ENCODE assay signal across 21 mouse cellular contexts in the genomic region with DNA sequence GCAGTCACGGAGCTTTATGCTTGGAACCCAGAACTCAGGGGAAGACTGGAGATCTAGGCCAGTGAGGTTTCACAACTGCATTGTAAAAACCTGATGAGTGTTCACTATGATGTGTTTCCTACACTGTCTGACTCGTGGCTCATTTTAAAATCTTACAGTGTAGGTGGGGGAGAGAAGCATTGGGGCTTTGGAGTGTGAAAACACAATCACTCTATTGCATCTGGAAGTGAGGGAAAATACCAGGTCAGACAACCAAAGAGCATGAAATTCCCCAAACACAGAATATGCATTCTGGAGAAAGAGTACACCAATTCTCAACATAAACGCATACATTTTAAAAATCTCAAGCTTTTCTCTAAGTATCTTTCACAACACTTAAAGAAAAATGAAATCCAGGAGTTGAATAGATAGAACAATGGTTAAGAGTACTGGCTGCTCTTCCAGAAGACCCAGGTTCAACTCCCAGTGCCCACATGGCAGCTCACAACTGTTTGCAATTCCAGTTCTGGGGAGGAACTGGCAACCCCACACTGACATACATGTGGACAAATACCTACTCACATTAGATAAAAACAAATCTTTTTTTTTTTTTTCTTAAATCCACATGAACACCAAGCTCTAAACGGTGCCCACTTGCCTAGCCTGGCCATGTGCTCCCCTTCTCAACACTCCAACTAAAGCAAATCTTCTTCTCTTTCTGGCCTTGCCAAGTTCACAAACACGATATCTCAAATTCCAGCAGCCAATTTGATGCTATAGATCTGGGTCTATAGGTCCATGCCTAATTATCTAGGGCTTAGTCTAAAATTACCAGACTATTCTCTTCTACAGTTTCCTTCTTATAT. TPM values are rescaled to one million over a fixed set of nuclear protein-coding genes. Genes with fewer than 3 reads are reported as not detected.
"Had no signal": no experiment of that assay in that cellular context is flagged by ENCODE, and none has a peak within 500 bp of the region (broad histone marks: within the 10 kb centered on the region; RNA-seq: fewer than 3 reads in every experiment).

No protein-coding gene starts in this region.

- H3K36me3 ChIP-seq: limb, embryonic 10.5 days; limb, embryonic 13.5 days; liver, embryonic 13.5 days; midbrain, embryonic 12.5 days; midbrain, embryonic 15.5 days; neural tube, embryonic 12.5 days; neural tube, embryonic 15.5 days had no signal

- H3K9ac ChIP-seq: limb, embryonic 13.5 days; liver, embryonic 13.5 days; lung, embryonic 14.5 days; midbrain, embryonic 12.5 days; midbrain, embryonic 15.5 days; neural tube, embryonic 12.5 days; neural tube, embryonic 15.5 days had no signal

- H3K27ac ChIP-seq: layer of hippocampus, adult 2 months; limb, embryonic 10.5 days; limb, embryonic 13.5 days; liver, embryonic 13.5 days; macrophage; midbrain, embryonic 12.5 days; midbrain, embryonic 15.5 days; neural tube, embryonic 12.5 days; neural tube, embryonic 15.5 days had no signal

- H3K4me3 ChIP-seq: layer of hippocampus, adult 2 months; limb, embryonic 10.5 days; limb, embryonic 13.5 days; liver, embryonic 13.5 days; midbrain, embryonic 12.5 days; midbrain, embryonic 15.5 days; neural tube, embryonic 12.5 days; neural tube, embryonic 15.5 days had no signal

- H3K4me2 ChIP-seq: limb, embryonic 13.5 days; liver, embryonic 13.5 days; lung, embryonic 14.5 days; midbrain, embryonic 12.5 days; midbrain, embryonic 15.5 days; neural tube, embryonic 12.5 days; neural tube, embryonic 15.5 days had no signal

- H3K4me1 ChIP-seq: limb, embryonic 10.5 days; limb, embryonic 13.5 days; liver, embryonic 13.5 days; midbrain, embryonic 12.5 days; midbrain, embryonic 15.5 days; neural tube, embryonic 12.5 days; neural tube, embryonic 15.5 days had no signal

- H3K27me3 ChIP-seq: limb, embryonic 13.5 days; liver, embryonic 13.5 days; midbrain, embryonic 12.5 days; midbrain, embryonic 15.5 days; neural tube, embryonic 12.5 days; neural tube, embryonic 15.5 days had no signal

- H3K9me3 ChIP-seq: limb, embryonic 10.5 days; limb, embryonic 13.5 days; liver, embryonic 13.5 days; midbrain, embryonic 15.5 days; neural tube, embryonic 12.5 days had no signal

- DNase-seq: kidney, adult 11 months; kidney, postnatal 14 days; layer of hippocampus, adult 9-11 months; liver, embryonic 13.5 days; right cerebral cortex, adult 18-20 months; right cerebral cortex, postnatal 14 days; right cerebral cortex, postnatal 4 days; thymus, postnatal 25 days had no signal

- ATAC-seq: inflammation-experienced regulatory T-cells, adult 6 months; lung, postnatal 0 days; midbrain, embryonic 15.5 days had no signal

RNA-seq across cellular contexts. Expression of gene Timd2, which starts 9.2 kb away (rescaled TPM):
- polyA plus RNA-seq: limb, embryonic 10.5 days; limb, embryonic 13.5 days; lung, embryonic 14.5 days; macrophage; midbrain, embryonic 12.5 days; neural tube, embryonic 12.5 days; neural tube, embryonic 15.5 days; stomach, embryonic 14.5 days had no signal

RNA-seq across cellular contexts. Expression of gene Havcr1, which starts 37.2 kb away (rescaled TPM):
- polyA plus RNA-seq: inflammation-experienced regulatory T-cells, adult 6 months; limb, embryonic 10.5 days; liver, embryonic 13.5 days; midbrain, embryonic 12.5 days; midbrain, embryonic 15.5 days; neural tube, embryonic 12.5 days; stomach, embryonic 14.5 days; thymus, postnatal 0 days had no signal
